Mouse (Mus musculus): ENCODE results near the gene Cbx6.

The Cbx6 gene

DNA sequence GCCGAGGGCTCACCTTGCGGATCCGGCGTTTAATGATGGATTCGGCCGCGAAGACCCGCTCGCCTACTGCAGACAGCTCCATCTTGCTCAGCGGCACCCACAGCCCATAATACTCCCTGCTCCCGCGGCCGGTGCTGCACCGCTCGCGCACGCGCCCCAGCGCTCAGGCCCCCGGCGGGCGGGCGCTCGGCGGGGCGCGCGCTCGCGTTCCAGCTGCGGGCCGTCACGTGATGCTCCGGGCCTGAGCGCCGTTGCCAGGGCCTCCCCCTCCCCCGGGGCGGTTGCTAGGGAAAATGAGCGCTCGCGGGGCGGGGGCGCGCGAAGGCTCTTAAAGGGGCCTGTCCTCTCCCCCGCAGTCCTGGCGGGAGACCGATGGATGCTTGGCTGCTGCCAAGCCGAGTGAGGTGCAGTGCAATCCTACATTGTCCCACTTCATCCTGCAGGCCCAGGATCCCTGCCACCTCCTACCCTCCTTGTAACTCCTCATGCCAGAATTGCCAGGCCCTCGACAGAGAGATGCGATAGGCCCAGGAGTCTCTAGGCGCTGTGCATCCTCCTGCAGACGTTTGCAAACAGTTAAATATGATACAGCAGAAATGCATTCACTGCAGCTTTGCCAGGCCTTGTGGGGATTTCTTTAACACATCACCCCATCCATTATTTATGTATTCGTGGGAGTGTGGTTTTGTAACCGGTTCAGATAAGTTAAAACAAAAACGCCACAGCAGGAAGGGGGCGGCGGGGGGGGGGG is at the start of gene Cbx6, which contains the start of gene Npcd:
Cbx6 (minus strand) TSS at position 559 of the 751 bp plus-strand sequence.
Npcd (minus strand) TSS at position 108 of the 751 bp plus-strand sequence.
- peak; percentile 61 for DNase-seq (ENCODE audit: low read depth)

DNA sequence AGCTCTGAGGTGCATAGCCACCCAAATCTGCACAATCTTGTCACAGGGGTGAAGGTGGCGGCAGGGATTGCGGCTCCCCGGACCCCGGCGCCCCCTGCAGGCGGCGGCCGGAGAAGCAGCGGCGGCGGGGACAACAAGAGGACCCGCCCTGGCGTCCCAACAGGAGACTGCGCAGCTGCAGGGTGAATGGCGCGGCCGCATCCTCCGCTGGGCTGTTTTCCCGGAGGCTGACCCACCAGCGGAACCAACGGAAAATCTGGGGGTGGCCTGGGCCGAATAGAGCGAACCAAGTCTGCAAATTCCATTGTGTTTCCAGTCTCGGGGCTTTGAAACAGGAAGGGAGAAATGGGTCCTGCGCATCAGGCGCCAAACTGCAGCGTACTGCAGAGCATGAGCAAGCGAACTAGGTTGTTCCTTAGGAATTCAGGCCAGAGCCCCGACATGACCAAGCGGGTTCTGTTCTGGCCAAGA is 48.9 kb upstream of the Cbx6 start:
- DNase-seq (ENCODE audit: low read depth): peak; percentile 67

- DNase-seq (ENCODE audit: low read depth): no peak
Measured at GRCm38 (mm10) chr15:79882623-79883267, 48.3 kb upstream of the Cbx6 start.

DNA sequence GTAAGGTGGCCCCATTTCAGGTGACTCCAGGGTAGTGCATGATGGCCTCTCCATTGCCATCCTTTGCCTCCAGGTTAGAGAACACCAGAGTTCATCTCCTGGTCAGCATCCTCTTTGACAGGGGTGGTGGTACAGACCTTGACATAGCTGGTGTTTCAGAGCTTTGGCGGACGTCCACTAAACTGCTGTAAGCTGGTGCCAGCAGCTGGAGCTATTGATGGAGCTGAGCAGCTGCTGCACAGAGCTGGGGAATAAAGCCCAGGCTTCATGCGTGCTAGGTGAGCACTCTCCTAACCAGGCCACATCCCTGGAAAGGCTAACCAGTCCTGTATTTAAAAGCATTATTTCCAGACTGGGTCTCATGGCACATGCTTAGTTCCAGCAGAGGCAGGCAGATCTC is 46.0 kb upstream of the Cbx6 start:
- DNase-seq (ENCODE audit: low read depth): no peak

DNA sequence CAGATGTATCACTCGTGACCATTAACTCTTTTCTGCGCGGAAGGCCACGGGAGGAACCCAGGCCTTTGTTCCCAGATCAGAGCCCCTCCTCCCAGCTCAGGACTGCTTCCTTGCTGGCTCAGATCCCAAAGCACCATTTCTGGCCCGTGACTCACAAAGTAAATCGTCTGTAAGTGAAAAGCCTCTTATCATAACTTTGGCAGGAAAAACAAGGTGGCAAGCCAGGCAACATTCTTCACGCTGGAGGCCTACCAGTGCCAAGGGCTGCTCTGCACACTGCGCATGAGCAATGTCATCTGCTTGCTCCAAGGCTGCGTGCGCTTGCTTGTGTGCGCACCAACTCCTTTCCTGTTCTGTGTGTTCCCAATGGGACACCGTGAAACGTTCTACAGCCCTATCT is 44.8 kb upstream of the Cbx6 start:
- DNase-seq (ENCODE audit: low read depth): no peak

GRCm38 (mm10) chr15:79878725-79879136 is 44.2 kb upstream of the Cbx6 start:
- no peak for DNase-seq (ENCODE audit: low read depth)

GRCm38 (mm10) chr15:79875261-79875995 is 40.9 kb upstream of the Cbx6 start:
- no peak for DNase-seq (ENCODE audit: low read depth)

DNA sequence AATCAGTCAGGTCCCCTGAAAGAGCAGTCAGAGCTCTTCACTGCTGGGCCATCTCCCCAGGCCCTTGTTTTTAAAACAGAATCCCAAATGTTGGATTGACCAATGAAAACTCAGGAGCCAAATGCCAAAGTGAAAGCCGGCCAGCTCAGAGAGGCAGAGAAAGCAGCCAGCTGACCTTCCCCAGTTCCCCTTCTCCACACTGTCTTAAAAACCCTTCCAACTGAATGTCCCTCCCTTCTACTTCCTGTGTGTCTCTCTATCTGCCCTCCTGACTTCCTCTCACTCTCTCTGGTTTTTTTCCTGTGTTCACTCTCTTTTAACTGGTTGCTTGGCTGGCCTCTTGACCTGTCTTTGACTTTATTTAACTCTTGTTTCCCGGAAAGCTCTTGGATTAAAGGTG is 39.5 kb upstream of the Cbx6 start:
- DNase-seq (ENCODE audit: low read depth): no peak

- no peak for DNase-seq (ENCODE audit: low read depth)
Measured at GRCm38 (mm10) chr15:79873545-79873944, 39.1 kb upstream of the Cbx6 start.

DNA sequence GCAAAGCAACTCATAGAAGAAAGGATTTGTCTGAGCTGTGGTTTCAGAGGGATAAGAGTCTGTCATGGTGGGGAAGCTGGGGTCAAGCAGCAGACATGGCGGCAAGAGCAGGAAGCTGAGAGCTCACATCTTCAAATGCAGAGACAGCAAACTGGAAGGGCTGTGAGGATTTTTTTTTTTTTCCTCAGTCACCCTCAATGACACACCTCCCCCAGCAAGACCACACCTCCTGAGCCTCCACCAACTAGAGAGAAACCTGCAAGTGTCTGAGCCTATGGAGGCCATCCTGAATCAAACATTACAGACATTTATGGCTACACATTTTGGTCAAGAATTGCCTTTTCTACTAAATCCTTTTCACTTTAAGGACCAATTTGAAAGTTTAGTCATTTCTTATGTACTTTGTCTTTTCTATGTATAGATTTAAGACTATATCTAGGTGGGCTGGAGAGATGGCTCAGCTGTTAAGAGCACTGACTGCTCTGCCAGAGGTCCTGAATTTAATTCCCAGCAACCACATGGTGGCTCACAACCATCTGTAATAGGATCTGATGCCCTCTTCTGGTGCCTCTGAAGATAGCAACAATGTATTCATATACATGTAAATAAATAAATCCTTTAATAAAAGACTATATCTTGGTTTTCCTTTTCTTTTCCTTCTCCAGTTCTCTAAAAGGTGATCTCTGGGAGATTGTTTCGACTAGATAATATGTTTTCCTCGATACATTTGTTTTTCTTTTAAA is 32.9 kb upstream of the Cbx6 start:
- DNase-seq (ENCODE audit: low read depth): no peak

DNA sequence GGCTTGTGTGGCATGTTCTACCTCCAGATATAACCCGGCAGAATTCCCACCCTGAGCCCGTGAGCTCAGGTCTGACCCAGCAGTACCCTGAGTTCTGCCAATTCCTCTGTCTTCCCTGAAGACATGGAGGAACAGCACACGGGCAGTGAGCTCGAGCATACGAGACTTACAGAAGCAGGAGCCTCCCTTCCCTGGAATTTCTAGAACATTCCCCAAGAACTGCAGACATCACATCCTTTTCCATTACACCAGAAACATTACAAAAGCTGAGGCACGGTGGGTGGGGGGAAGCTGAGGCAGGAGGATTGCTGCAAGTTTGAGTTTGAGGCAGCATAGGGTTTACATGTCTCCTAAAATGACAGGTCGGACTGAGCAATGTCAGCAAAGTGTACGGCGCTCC is 25.3 kb upstream of the Cbx6 start:
- DNase-seq (ENCODE audit: low read depth): no peak

GRCm38 (mm10) chr15:79858979-79859378 is 24.5 kb upstream of the Cbx6 start:
- DNase-seq (ENCODE audit: low read depth): no peak

DNA sequence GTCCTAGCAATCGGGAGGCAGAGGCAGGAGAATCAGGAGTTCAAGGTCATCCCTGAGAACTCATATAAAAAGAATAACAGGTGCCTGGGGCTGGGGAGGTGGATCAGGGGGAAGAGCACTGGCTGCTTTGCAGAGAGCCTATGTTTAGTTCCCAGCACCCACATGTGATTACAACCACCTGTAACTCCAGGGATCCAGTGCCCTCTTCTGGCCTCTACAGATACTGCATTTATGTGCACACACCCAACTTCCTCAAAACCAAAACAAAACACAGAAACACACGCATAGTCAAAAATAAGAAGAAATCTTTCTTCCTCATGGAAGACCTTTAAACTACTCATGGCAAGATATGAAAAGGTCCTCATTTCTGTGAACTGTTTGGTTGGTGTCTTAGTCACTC is 15.7 kb upstream of the Cbx6 start:
- no peak for DNase-seq (ENCODE audit: low read depth)

- no peak for DNase-seq (ENCODE audit: low read depth)
Measured at GRCm38 (mm10) chr15:79847100-79847499, 12.6 kb upstream of the Cbx6 start.

DNA sequence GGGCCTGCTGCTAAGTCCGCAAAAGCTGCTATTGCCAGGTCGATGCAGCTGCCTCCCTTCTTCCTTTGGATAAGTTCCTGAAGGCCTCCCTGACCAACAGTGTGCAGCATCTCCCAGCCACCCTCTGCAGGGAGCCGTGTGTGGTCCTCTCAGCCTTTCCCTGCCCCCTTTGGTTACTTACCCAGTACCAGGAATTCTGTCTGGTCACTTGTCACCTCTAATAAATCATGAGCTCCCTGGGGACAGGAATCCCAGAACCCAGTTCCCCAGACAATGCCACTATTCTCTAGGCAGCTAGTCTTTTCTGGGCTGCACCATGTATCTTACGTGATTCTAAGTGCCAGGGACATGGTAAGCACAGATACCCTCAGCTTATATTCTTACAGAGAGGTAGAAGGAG is 11.5 kb upstream of the Cbx6 start:
- no peak for DNase-seq (ENCODE audit: low read depth)

GRCm38 (mm10) chr15:79842985-79843384 is 8.5 kb upstream of the Cbx6 start:
- no peak for DNase-seq (ENCODE audit: low read depth)

GRCm38 (mm10) chr15:79840281-79840680 is 5.8 kb upstream of the Cbx6 start:
- no peak for DNase-seq (ENCODE audit: low read depth)

GRCm38 (mm10) chr15:79834881-79835260 is 383 bp upstream of the Cbx6 start:
- no peak for DNase-seq (ENCODE audit: low read depth)

GRCm38 (mm10) chr15:79833251-79834050 is 1.0 kb downstream of the Cbx6 start:
- DNase-seq (ENCODE audit: low read depth): no peak

- peak; percentile 65 for DNase-seq (ENCODE audit: low read depth)
Measured at GRCm38 (mm10) chr15:79832064-79832900, 2.2 kb downstream of the Cbx6 start.
